Mouse (Mus musculus) G1E (cell line): ENCODE data around the gene Snx29. TPM values are rescaled to one million over a fixed set of nuclear protein-coding genes. Genes with fewer than 3 reads are reported as not detected.

Source experiments
- ATAC-seq: 2 replicates; pipeline ENCODE4 v1.8.0; 2016; ENCODE audit warnings: mild to moderate bottlenecking; ENCODE audit not compliant: insufficient number of reproducible peaks, poor library complexity, low FRiP score, severe bottlenecking; ENCODE audit errors: extremely low read depth
- DNase-seq: peaks from one replicate; pipeline ENCODE4 v3.0.0; 2012; ENCODE audit warnings: low spot score
- H3K27me3 ChIP-seq: 2 replicates; pipeline ENCODE4 v1.6.1; 2012; ENCODE audit warnings: mild to moderate bottlenecking, low read length, inconsistent platforms; ENCODE audit not compliant: insufficient read depth
- H3K36me3 ChIP-seq: replicated peaks from 2 replicates; pipeline ENCODE3; 2012; ENCODE audit warnings: mild to moderate bottlenecking, inconsistent platforms
- H3K4me1 ChIP-seq: 2 replicates; pipeline ENCODE4 v1.6.1; 2012; ENCODE audit warnings: low read depth, low read length, inconsistent platforms, mixed read lengths; ENCODE audit not compliant: insufficient read depth
- H3K4me3 ChIP-seq: 2 replicates; pipeline ENCODE4 v1.5.1; 2012; ENCODE audit warnings: low read depth, mild to moderate bottlenecking, inconsistent platforms, low read length, moderate library complexity, mixed read lengths
- H3K9me3 ChIP-seq: replicated peaks from 2 replicates; pipeline ENCODE4 v1.6.1; 2012; ENCODE audit warnings: inconsistent platforms
- CTCF ChIP-seq: IDR thresholded peaks from 2 replicates; pipeline ENCODE4 v1.5.1; 2012; ENCODE audit warnings: low read depth, low read length, inconsistent platforms, mixed read lengths
- GATA1 ChIP-seq: IDR thresholded peaks from 2 replicates; pipeline ENCODE4 v1.6.1; 2012; ENCODE audit warnings: borderline replicate concordance, low read length, inconsistent platforms, mixed read lengths
- GATA2 ChIP-seq: IDR thresholded peaks from 2 replicates; pipeline ENCODE4 v1.6.1; 2012; ENCODE audit warnings: low read depth, low read length, inconsistent platforms, borderline replicate concordance
- POLR2AphosphoS5 ChIP-seq: IDR thresholded peaks from 2 replicates; pipeline ENCODE4 v1.6.1; 2012; ENCODE audit warnings: low read depth, low read length, inconsistent platforms; ENCODE audit not compliant: insufficient replicate concordance
- TAL1 ChIP-seq: conservative IDR thresholded peaks from 2 replicates; pipeline ENCODE4 v1.6.1; 2012; ENCODE audit warnings: low read depth, low read length, inconsistent platforms, mixed read lengths
- polyA plus RNA-seq: library from polyadenylated mRNA; stranded (reverse); fragments of >175 nt; gene quantifications from 2 replicates; pipeline ENCODE4 v1.2.3, GENCODE M21; 2012
- total RNA-seq, 2 experiments: library from RNA; stranded (forward) in 1 of 2; stranded (reverse) in 1 of 2; fragments of 200-1000 nt in 1 of 2; fragments of >200 nt in 1 of 2; fragmentation: Nextera tagmentation in 1 of 2; gene quantifications; 2 replicates each; pipeline ENCODE4 v1.2.3; 2014 to 2017

Gene Snx29
- total and polyA plus RNA-seq, 3 experiments: 4.4 to 18.0 (median 9.1) TPM

DNA sequence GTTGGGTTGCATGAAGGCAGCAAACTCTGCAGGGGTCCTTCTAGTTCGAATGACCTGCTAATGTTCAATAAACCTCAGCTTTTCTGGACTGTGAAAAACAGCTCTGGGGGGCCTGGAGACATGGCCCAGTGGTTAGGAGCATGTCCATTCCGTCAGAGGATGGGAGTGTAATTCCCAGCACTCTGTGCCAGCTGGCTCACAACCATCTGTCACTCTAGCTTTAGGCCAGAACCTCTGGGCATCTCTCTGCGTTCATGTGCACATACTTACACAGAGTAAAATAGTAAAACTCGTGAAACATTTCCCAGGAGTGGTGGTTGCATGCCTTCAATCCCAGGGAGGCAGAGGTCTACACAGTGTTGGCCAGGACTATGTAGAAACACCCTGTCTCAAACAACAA, 241.1 kb downstream of the Snx29 start:
- no peak for DNase-seq
- no peaks in the 10 kb centered on the region for H3K4me1 ChIP-seq
- H3K27me3 ChIP-seq: 0 out of 2 replicates have a peak, but pooled peaks cover 5% of the 10 kb centered on the region
- no peak overlapping the region for H3K4me3 ChIP-seq
- TF ChIP-seq GATA2: no peak
- TF ChIP-seq TAL1: no peak
- no peak for TF ChIP-seq CTCF
- TF ChIP-seq POLR2AphosphoS5: no peak
- no peak for TF ChIP-seq GATA1
- no peaks in the 10 kb centered on the region for H3K9me3 ChIP-seq
- no peak for ATAC-seq
- no peaks in the 10 kb centered on the region for H3K36me3 ChIP-seq

DNA sequence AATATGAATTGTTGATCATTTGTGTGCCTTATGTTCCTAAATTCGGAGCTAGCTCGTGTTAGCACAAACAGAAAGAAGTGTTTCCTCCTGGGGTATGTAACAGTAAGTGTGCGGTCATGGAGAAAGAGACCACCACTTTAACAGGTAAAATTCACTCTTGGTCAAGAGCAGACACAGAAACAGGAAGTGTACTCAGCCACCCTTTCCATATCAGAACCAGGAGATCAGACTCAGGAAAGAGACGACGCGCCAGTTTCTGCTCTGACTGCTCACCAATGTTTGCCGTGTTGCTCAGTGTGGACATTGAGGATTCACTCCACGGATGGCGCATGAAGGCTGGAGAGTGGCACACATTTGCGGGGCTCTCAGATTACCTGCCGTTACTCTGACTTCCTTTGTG, 242.4 kb downstream of the Snx29 start:
- Histone ChIP-seq H3K4me1 (no peaks in the 10 kb centered on the region), H3K27me3 (0 out of 2 replicates have a peak, but pooled peaks cover 5% of the 10 kb centered on the region), H3K36me3 (no peaks in the 10 kb centered on the region), H3K9me3 (no peaks in the 10 kb centered on the region), H3K4me3 (no peak overlapping the region)
- no peak for TF ChIP-seq POLR2AphosphoS5
- no peak for TF ChIP-seq CTCF
- no peak for TF ChIP-seq GATA1
- TF ChIP-seq GATA2: no peak
- TF ChIP-seq TAL1: no peak
- no peak for ATAC-seq
- no peak for DNase-seq

DNA sequence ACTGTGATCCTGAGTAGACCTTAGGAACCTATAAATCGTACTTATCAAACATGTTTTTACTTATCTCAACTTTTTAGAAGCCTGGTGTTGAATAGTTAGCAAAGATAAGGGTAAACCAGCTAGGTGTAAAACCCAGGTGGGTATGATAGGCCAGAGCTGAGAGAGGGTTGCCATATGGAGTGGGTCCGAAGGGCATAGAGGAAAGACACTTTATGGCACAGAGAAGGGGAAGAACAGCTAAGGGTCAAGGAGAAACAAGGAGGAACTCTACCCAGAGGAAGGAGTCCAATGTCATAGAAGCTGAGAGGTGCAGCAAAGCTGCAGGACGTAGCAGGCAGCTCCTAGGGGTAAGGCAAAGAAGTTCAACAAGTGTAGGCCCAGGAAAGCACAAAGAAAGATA, 244.9 kb downstream of the Snx29 start:
- H3K27me3 ChIP-seq: 0 out of 2 replicates have a peak, but pooled peaks cover 5% of the 10 kb centered on the region
- ATAC-seq (no peak), DNase-seq (no peak)
- H3K36me3 ChIP-seq: no peaks in the 10 kb centered on the region
- no peaks in the 10 kb centered on the region for H3K9me3 ChIP-seq
- no peak overlapping the region for H3K4me3 ChIP-seq
- H3K4me1 ChIP-seq: no peaks in the 10 kb centered on the region
- TF ChIP-seq GATA2 (no peak), POLR2AphosphoS5 (no peak), CTCF (no peak), TAL1 (no peak), GATA1 (no peak)

DNA sequence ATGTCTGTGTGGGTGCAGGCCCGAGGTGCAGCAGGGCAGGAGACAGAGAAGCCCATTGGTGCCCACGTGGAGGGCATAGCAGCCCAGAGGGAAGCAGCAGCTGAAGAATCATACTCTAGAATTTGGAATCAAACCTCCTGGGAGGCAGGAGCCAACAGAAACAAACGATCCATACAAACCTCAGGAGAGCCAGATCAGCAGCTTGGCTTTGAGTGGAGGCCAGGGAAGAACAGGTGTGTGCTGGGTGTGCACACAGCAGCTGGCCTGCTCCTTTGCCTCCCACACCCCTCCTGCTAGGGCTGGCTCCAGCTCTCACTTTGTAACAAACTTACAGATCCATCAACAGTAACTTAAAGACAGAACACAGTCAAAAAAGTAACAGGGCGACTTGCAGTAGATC, 245.4 kb downstream of the Snx29 start:
- Histone ChIP-seq H3K4me3 (no peak overlapping the region), H3K4me1 (no peaks in the 10 kb centered on the region), H3K9me3 (no peaks in the 10 kb centered on the region), H3K27me3 (0 out of 2 replicates have a peak, but pooled peaks cover 5% of the 10 kb centered on the region), H3K36me3 (no peaks in the 10 kb centered on the region)
- no peak for TF ChIP-seq TAL1
- no peak for TF ChIP-seq GATA2
- no peak for TF ChIP-seq GATA1
- TF ChIP-seq CTCF: no peak
- no peak for TF ChIP-seq POLR2AphosphoS5
- DNase-seq: no peak
- ATAC-seq: no peak

- 0 out of 2 replicates have a peak, but pooled peaks cover 5% of the 10 kb centered on the region for H3K27me3 ChIP-seq
- no peaks in the 10 kb centered on the region for H3K36me3 ChIP-seq
- ATAC-seq (no peak), DNase-seq (no peak)
- TF ChIP-seq POLR2AphosphoS5 (no peak), GATA2 (no peak), TAL1 (no peak), GATA1 (no peak), CTCF (no peak)
- no peaks in the 10 kb centered on the region for H3K4me1 ChIP-seq
- H3K9me3 ChIP-seq: no peaks in the 10 kb centered on the region
- no peak overlapping the region for H3K4me3 ChIP-seq
Measured at GRCm38 (mm10) chr16:11568601-11569000, 245.9 kb downstream of the Snx29 start.

DNA sequence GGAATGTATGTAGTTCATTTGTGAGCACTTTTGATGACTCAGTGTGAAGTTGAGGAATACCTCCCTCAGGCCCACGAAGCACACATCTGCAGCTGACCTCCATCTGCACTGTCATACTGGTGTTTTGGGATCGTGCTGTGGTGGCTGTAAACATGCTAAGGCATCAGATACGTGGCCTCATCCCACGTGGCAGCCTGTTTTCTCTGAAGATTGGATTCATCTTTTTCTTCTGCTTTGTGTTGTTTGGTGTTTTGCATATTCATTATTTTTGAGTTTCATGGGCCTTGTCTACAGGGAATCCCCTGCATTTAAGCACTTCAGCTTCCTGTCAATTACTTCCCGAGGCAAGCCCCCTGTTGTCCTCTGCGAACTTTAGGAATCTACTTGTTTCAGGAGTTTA, 246.4 kb downstream of the Snx29 start:
- TF ChIP-seq TAL1 (no peak), GATA1 (no peak), POLR2AphosphoS5 (no peak), CTCF (no peak), GATA2 (no peak)
- Histone ChIP-seq H3K36me3 (no peaks in the 10 kb centered on the region), H3K4me1 (no peaks in the 10 kb centered on the region), H3K4me3 (no peak overlapping the region), H3K9me3 (no peaks in the 10 kb centered on the region), H3K27me3 (0 out of 2 replicates have a peak, but pooled peaks cover 5% of the 10 kb centered on the region)
- no peak for DNase-seq
- ATAC-seq: no peak

GRCm38 (mm10) chr16:11570072-11570471, 247.4 kb downstream of the Snx29 start:
- DNase-seq: no peak
- Histone ChIP-seq H3K4me3 (no peak overlapping the region), H3K4me1 (no peaks in the 10 kb centered on the region), H3K27me3 (0 out of 2 replicates have a peak, but pooled peaks cover 5% of the 10 kb centered on the region), H3K36me3 (no peaks in the 10 kb centered on the region), H3K9me3 (no peaks in the 10 kb centered on the region)
- ATAC-seq: no peak
- TF ChIP-seq GATA2: no peak
- no peak for TF ChIP-seq GATA1
- no peak for TF ChIP-seq TAL1
- no peak for TF ChIP-seq CTCF
- no peak for TF ChIP-seq POLR2AphosphoS5
